Mouse (Mus musculus) liver, adult 2 months (tissue): ENCODE data around the gene Pbrm1.

Experiments
- CTCF ChIP-seq: fragments of 200-500 bp; IDR thresholded peaks from 2 replicates; pipeline ENCODE4 v1.5.1; 2011; ENCODE audit warnings: low read depth, low read length, control low read depth
- POLR2A ChIP-seq: fragments of 200-500 bp; IDR thresholded peaks from 2 replicates; pipeline ENCODE4 v1.6.1; 2011; ENCODE audit warnings: low read length, control low read depth; ENCODE audit not compliant: insufficient read depth; ENCODE audit errors: extremely low read depth

GRCm38 (mm10) chr14:31135495-31136410, 116.8 kb downstream of the Pbrm1 start:
- TF ChIP-seq POLR2A (no peak), CTCF (no peak)
